Mouse (Mus musculus): ENCODE results near the gene Ache. TPM values are rescaled to one million over a fixed set of nuclear protein-coding genes. Genes with fewer than 3 reads are reported as not detected.

Gene Ache
- 0.70 TPM for polyA plus RNA-seq (2017; shearing (Covaris generic))

DNA sequence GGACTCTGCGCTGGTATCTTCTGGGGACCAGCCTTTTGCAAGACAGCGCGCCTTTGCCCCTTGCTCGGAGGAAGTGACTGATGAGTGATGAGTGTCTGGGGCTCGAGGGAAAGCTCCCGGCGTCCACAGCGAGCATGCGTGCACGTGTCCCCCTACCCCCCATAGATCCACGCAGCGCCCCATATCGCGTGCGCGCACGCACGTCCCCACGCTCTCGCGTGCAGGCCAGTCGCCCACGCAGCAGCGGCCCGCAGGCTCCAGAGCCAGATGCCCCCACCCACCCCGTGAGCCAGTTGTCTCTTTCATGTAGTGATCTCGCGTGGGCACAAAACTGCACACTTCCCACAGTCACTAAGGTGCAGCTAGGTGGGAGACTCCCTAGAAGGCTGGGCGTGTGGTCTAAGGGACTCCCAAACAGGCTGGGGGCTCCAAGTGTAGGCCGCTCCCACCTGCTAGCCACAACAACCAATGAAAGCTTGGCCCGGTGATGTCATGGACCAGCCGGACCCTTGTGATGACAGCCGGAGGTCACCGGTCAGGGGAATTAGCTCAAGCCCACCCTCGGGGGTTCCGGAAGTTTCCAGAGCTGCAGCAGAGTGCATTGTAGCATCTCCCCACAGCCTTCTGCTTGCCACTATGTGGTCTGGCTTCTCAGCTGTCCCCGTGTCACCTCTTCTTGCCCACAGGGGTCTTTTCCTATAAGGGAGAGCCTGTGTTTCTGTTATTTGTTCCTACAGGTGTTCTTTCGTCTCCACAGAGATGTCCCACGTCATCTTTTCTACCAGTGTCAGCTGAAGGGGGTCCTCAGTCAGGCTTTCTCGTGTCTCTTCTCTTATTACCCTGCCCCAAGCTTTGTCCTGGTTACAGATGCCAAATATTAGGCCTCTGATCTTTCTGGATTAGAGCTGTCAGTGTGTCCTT lies at the start of gene Ache:
Gene Ache, plus strand, starts transcription at position 488 of the 921 bp plus-strand sequence.

GRCm38 (mm10) chr5:137293839-137294743 lies 6.8 kb downstream of the Ache start, which contains the start of gene Ufsp1:
TSS of gene Ufsp1 (plus strand) at chr5:137294629.

DNA sequence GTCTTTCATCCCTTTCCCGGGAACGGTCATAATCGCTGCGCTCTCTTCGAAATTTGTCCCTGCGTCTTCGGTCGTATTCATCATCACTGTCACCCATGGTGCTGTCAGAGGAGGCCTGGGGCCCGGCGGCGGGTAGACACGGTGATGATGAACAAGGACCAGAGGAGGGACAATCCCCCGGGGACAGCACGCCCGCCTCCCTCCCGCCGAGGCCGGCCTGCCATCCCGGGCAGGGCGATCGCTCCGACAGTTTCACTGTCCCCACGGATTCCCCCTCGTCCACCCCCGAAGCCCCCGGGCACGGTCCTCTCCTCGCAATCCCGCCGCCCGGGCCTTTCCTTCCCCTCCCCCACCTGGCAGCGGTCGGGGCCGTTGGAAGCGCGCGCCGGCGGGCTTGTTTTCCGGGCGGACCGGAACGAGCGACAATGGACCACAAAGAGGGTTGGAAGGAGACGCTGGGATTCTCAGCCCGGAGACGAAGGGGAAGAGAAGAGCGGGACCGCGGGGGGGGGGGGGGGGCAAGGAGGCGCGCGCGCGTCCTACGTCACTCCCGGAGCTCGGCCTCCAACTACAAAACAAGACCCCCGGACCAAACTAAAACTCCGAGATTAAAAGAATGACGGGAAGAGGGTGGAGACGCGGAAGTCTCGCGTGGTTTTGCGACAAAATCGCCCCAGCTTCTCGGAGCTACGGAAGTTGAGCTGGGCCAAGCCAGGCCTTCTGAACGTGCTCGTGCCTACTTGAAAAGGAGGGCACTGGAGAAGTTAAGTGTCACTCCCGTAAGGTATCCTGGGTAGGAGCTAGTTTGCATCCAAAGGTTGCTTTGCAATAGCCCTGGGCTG lies 20.0 kb downstream of the Ache start, which contains the start of gene Srrt:
Gene Srrt, minus strand, starts transcription at position 604 of the 842 bp plus-strand sequence.

GRCm38 (mm10) chr5:137314193-137315083 lies 27.1 kb downstream of the Ache start, which contains the start of gene Trip6:
TSS of gene Trip6 (minus strand) at chr5:137314404.

DNA sequence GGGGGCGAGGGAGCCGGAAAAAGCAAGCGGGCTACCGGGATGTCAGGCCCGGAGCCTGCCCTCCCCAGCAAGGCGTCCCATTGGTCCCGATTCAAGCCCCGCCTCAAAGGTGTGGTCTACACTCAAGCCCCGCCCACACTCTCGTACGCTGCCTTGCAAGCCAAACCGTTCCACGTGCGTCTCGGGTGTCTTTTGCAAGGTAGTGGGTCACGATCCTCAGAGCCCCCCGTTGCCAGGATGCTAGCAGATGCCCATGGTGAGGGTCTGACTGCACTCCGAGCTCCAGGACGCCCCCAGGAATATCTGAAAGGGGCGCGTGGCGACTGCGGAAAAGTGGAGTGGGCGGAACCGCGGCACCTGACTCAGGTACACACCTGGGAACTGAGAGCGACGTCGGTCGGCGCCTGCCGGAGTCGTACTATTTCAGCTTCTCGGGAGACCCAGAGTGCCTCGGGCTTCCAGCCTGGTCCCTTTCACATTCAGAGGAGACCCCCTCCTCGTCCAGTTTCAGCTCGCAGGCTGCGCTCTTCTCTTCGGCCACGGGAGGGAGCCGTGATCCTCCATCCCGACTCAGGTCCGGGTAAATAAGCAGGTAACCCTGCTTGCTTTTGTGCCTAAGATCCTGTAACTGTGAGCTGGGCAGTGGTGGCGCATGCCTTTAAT lies 46.3 kb downstream of the Ache start, which contains the start of gene Slc12a9:
Gene Slc12a9, minus strand, starts transcription at position 86 of the 663 bp plus-strand sequence.

Other genes starting within 250 kb of the Ache start
- gene Ap1s1, start 241.4 kb upstream of the Ache start, polyA plus RNA-seq (2017; shearing (Covaris generic)) = 31.1 TPM
- not detected for gene Serpine1, start 215.3 kb upstream of the Ache start, polyA plus RNA-seq (2017; shearing (Covaris generic))
- gene Trim56, start 171.3 kb upstream of the Ache start, polyA plus RNA-seq (2017; shearing (Covaris generic)) = 8.8 TPM
- gene Muc3, start 138.2 kb upstream of the Ache start, polyA plus RNA-seq (2017; shearing (Covaris generic)) = not detected
- 0.49 TPM for gene Muc3a, start 75.1 kb upstream of the Ache start, polyA plus RNA-seq (2017; shearing (Covaris generic))
- 0.91 TPM for gene Ufsp1, start 7.1 kb downstream of the Ache start, polyA plus RNA-seq (2017; shearing (Covaris generic))
- gene Srrt, start 20.2 kb downstream of the Ache start, polyA plus RNA-seq (2017; shearing (Covaris generic)) = 115 TPM
- gene Trip6, start 26.9 kb downstream of the Ache start, polyA plus RNA-seq (2017; shearing (Covaris generic)) = 3.0 TPM
- gene Slc12a9, start 46.1 kb downstream of the Ache start, polyA plus RNA-seq (2017; shearing (Covaris generic)) = 17.3 TPM
- not detected for gene Ephb4, start 62.6 kb downstream of the Ache start, polyA plus RNA-seq (2017; shearing (Covaris generic))
- not detected for gene Zan, start 189.5 kb downstream of the Ache start, polyA plus RNA-seq (2017; shearing (Covaris generic))
- gene Pop7, start 215.0 kb downstream of the Ache start, polyA plus RNA-seq (2017; shearing (Covaris generic)) = 28.8 TPM
- gene Gigyf1, start 231.0 kb downstream of the Ache start, polyA plus RNA-seq (2017; shearing (Covaris generic)) = 24.3 TPM
- not detected for gene Epo, start 245.7 kb downstream of the Ache start, polyA plus RNA-seq (2017; shearing (Covaris generic))
- 183 TPM for gene Gnb2, start 246.0 kb downstream of the Ache start, polyA plus RNA-seq (2017; shearing (Covaris generic))

Measured in naive thymus-derived CD4-positive, alpha-beta T cell, adult 5 months (primary cell).